Mouse (Mus musculus) E14TG2a.4 (cell line): ENCODE measurements at regions not wholly inside any gene's neighbourhood (a gene's known extent, or its start where the extent isn't known, plus 50 kb on each side); places are given as distances from the start of the nearest gene placed in this dataset.

Experiments
- H3K27me3 ChIP-seq: 2 replicates; pipeline ENCODE4 v1.6.1; 2014; ENCODE audit warnings: low read length, control low read depth; ENCODE audit not compliant: insufficient read depth
- H3K36me3 ChIP-seq: 2 replicates; pipeline ENCODE4 v1.6.1; 2014; ENCODE audit warnings: low read length, control low read depth; ENCODE audit not compliant: insufficient read depth
- H3K4me1 ChIP-seq: replicated peaks from 2 replicates; pipeline ENCODE4 v1.6.1; 2014; ENCODE audit warnings: low read depth, low read length, control low read depth
- H3K4me3 ChIP-seq: replicated peaks from 2 replicates; pipeline ENCODE4 v1.5.1; 2014; ENCODE audit warnings: mild to moderate bottlenecking, low read length
- H3K9me3 ChIP-seq: 2 replicates; pipeline ENCODE4 v1.6.1; 2014; ENCODE audit warnings: low read length, control low read depth
- CTCF ChIP-seq: conservative IDR thresholded peaks from 2 replicates; pipeline ENCODE4 v1.5.1; 2014; ENCODE audit warnings: low read length
- NANOG ChIP-seq: IDR thresholded peaks from 2 replicates; pipeline ENCODE4 v1.6.1; 2014; ENCODE audit warnings: borderline replicate concordance, low read length, mixed read lengths
- POU5F1 ChIP-seq: IDR thresholded peaks from 2 replicates; pipeline ENCODE4 v1.6.1; 2014; ENCODE audit warnings: low read length, borderline replicate concordance

DNA sequence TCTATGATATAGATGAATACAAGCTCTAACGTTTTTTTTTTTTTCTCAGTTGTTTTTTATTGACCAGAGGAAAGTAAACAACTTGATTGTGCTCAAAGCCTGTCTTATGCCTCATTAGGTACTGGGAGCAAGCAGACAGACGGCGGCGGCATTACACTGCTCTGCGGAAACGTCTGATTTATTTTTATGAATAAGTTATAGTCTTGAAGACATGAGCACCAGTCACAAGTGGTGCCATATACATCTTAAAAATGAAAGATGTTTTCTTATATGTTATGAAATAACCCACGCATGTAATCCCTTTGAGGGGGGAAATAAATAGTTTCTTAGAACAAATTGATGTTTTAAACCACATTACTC is 177.1 kb downstream of the Nup35 start:
- no peaks in the 10 kb centered on the region for H3K36me3 ChIP-seq
- H3K4me3 ChIP-seq = no peak overlapping the region
- peaks cover 5% of the 10 kb centered on the region for H3K4me1 ChIP-seq
- no peaks in the 10 kb centered on the region for H3K9me3 ChIP-seq
- H3K27me3 ChIP-seq = no peaks in the 10 kb centered on the region
- no peak for TF ChIP-seq POU5F1
- no peak for TF ChIP-seq CTCF
- no peak for TF ChIP-seq NANOG

DNA sequence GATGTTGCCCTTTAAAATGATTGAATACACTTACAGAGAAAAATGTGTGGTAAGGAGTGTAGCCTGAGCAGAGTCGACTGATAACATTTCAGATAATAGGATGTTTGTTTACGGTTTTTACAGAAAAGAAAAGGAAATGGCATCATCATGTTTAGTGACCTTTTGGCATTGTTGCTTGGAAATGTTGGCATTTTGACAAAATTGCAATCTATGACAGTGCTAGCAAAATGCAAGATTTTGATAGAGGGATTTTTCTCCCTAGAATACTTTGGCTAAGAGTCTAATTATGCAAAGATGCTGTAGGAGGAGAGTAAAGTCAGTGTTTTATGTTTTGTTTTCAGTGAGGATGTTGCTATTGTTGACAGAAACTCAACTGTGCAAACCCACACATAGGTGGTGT is 202.2 kb downstream of the Nup35 start:
- Histone ChIP-seq H3K4me3 (no peak overlapping the region), H3K36me3 (no peaks in the 10 kb centered on the region), H3K9me3 (no peaks in the 10 kb centered on the region), H3K27me3 (no peaks in the 10 kb centered on the region), H3K4me1 (no peaks in the 10 kb centered on the region)
- TF ChIP-seq NANOG (no peak), POU5F1 (no peak), CTCF (no peak)

DNA sequence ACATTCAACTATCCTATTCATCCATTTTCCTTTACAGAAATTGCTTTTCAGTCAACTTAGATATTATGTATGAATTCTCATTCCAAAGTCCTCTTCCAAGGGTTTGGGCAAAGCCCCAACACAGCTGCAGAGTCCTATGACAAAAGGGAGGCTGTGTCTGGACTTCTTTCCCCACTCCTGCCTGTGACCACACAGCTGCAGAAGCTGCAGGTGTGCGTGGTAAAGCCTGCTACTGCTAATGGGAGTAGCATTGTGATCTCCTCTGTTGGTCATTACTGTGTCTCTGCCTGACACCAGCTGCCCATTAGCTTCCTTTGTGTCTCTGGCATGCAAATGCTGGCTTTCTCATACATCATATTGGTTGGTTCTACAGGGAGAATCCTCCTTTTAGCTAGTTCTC is 234.0 kb downstream of the Nup35 start:
- Histone ChIP-seq H3K27me3 (no peaks in the 10 kb centered on the region), H3K36me3 (no peaks in the 10 kb centered on the region), H3K4me3 (no peak overlapping the region), H3K4me1 (no peaks in the 10 kb centered on the region), H3K9me3 (no peaks in the 10 kb centered on the region)
- TF ChIP-seq POU5F1 (no peak), CTCF (no peak), NANOG (no peak)

DNA sequence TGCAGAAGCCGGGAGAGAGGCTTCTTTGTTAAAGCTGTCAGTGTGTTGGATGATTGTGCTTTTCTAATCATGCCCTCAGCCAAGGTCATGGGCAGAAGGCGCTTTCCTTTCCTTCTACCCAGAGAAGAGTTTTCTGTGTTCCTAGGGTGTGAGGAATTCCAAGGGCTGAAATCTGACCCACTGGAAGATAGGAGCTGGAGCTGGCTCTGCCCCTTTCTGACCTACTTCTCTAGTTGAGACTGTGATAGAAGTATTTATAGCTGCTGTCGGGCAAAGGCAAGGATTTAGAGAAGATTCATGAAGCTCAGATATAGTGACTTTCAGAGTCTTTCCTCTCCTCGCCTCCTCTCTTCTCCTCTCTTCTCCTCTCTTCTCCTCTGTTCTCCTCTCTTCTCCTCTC is 238.2 kb downstream of the Nup35 start:
- TF ChIP-seq CTCF (no peak), POU5F1 (no peak), NANOG (no peak)
- no peaks in the 10 kb centered on the region for H3K9me3 ChIP-seq
- H3K27me3 ChIP-seq = no peaks in the 10 kb centered on the region
- no peaks in the 10 kb centered on the region for H3K36me3 ChIP-seq
- H3K4me1 ChIP-seq = no peaks in the 10 kb centered on the region
- no peak overlapping the region for H3K4me3 ChIP-seq

DNA sequence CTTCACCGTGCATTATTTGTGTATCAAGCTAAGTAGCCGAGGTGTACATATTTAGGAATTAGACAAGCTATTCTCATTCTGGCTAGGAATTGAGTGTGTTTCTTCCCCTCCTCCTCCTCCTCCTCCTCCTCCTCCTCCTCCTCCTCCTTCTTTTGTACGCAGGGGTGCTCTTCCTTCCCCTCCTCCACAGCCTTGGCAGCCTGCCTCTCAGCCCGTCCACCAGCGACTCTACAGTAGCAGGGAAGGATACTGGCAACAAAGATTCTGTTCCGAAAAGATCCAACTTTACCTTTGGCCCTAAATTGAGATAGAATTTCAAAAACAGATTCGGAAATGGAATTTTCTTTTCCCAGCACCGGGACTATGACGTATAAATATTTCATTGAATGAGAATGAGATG is 253.0 kb downstream of the Nup35 start:
- TF ChIP-seq POU5F1 (no peak), CTCF (no peak), NANOG (no peak)

DNA sequence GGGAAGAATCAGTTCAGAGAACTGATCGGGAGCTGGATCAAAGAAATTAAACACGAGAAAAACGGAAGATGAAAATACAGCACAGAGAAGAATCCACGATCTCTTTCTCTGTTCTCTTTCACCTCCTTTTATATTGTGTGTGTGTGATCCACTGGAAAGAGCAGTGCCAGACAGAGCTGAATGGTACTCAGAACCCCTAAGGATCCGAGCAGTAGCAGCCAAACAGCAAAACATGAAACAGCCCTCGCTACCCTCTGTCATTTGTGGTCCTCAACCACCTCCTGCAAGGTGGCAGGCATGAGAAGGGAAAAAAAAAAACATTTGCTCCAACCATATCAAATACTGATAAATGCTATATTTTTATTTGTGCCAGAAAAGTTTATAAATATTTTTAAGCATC is 253.4 kb downstream of the Nup35 start:
- Histone ChIP-seq H3K4me1 (no peaks in the 10 kb centered on the region), H3K27me3 (no peaks in the 10 kb centered on the region), H3K36me3 (no peaks in the 10 kb centered on the region), H3K9me3 (no peaks in the 10 kb centered on the region), H3K4me3 (no peak overlapping the region)
- TF ChIP-seq CTCF (no peak), POU5F1 (no peak), NANOG (no peak)

More for the DNA sequence above, 253.0 kb downstream of the Nup35 start:
- Histone ChIP-seq H3K27me3 (no peaks in the 10 kb centered on the region), H3K4me3 (no peak overlapping the region), H3K36me3 (no peaks in the 10 kb centered on the region), H3K4me1 (no peaks in the 10 kb centered on the region), H3K9me3 (no peaks in the 10 kb centered on the region)

DNA sequence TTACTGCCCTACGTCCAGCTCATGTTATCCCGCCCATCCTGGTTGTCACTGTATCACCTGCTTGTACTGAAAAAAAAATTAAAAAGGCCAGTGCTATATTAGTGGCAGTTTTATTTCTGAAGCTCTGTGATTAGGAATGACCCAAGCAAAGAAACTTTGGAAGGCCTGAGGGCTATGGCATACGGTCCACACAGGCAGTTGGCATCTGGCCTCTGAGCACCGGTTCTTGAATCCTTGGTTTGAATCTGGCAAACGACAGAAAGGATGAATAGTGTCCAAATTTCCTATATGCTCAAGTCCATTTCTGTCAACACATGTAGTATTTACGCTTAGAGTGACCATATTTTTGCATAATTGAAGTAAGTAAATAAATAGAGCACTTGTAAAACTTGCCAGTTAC is 254.3 kb downstream of the Nup35 start:
- no peaks in the 10 kb centered on the region for H3K27me3 ChIP-seq
- no peak for TF ChIP-seq POU5F1
- TF ChIP-seq NANOG = no peak
- no peak for TF ChIP-seq CTCF
- no peak overlapping the region for H3K4me3 ChIP-seq
- no peaks in the 10 kb centered on the region for H3K4me1 ChIP-seq
- no peaks in the 10 kb centered on the region for H3K9me3 ChIP-seq
- H3K36me3 ChIP-seq = no peaks in the 10 kb centered on the region

DNA sequence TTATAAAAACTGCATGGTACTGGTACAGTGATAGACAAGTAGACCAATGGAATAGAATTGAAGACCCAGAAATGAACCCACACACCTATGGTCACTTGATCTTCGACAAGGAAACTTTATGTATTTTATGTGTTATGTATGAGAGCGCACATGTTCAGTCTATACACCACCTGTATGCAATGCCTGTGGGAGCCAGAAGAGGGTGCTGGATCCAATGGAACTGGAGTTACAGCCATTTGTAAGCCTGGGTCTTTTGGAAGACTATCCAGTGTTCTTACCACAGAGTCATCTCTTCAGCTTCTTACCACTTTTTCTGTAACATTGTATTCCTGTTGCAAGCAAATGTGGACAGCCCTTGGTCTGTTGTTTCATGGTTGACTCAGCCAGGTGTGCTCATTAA is 261.4 kb downstream of the Nup35 start:
- TF ChIP-seq POU5F1 = no peak
- no peak for TF ChIP-seq NANOG
- peak; percentile 65 for TF ChIP-seq CTCF
- no peaks in the 10 kb centered on the region for H3K4me1 ChIP-seq
- H3K4me3 ChIP-seq = no peak overlapping the region

DNA sequence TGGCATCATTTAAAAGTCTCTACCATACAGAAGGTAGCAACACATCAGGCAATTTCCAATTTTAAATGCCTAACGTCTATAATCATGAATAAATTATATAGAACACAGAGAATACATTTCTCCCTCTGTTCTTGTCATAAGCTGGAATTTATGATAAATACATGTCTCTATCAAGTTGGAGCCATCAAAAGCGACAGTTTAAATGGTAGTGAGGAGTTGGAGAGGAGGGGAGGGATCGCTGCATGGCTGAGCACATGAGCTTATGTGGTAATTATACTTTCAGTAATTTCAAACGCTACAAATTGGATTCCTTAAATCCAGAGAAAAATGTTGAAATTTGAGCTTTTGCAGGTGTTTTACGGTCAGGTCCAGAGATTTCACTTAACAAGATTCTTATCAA is 267.2 kb downstream of the Nup35 start:
- Histone ChIP-seq H3K9me3 (no peaks in the 10 kb centered on the region), H3K4me1 (no peaks in the 10 kb centered on the region), H3K36me3 (no peaks in the 10 kb centered on the region), H3K4me3 (no peak overlapping the region), H3K27me3 (no peaks in the 10 kb centered on the region)
- TF ChIP-seq POU5F1 = no peak

More for the DNA sequence above, 261.4 kb downstream of the Nup35 start:
- Histone ChIP-seq H3K9me3 (no peaks in the 10 kb centered on the region), H3K27me3 (no peaks in the 10 kb centered on the region), H3K36me3 (no peaks in the 10 kb centered on the region)

DNA sequence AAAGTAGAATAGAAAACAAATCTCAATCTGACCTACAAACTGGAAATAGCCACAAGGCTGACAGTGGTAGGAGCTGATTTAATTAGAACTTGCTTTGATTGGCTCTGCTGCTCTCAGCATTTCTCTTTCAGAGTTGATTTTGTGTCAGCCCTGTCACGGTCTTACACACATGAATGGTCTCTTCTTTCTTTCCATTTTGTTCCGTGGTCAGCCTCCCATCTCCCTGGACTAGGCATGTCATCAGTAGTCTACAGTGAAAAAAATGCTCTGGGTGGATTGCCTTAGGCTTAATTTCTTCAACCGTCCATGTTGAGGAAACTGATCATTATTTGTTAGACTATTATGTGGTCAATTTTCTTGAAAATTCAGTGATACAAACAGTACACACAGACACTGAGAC is 285.0 kb downstream of the Nup35 start:
- no peak overlapping the region for H3K4me3 ChIP-seq
- no peaks in the 10 kb centered on the region for H3K4me1 ChIP-seq
- TF ChIP-seq CTCF (no peak), POU5F1 (no peak), NANOG (no peak)
- no peaks in the 10 kb centered on the region for H3K9me3 ChIP-seq
- no peaks in the 10 kb centered on the region for H3K36me3 ChIP-seq
- no peaks in the 10 kb centered on the region for H3K27me3 ChIP-seq
